Mouse (Mus musculus) liver, embryonic 11.5 days (tissue): ENCODE data around the gene Sned1. TPM values are rescaled to one million over a fixed set of nuclear protein-coding genes. Genes with fewer than 3 reads are reported as not detected.

Experiments
- microRNA-seq: library from miRNA; unstranded; fragments of <30 nt; microRNA quantifications from one replicate; pipeline ENCODE4, GENCODE M21; 2017; ENCODE audit warnings: borderline number of aligned reads
- polyA plus RNA-seq: library from polyadenylated mRNA; unstranded; fragments of >200 nt; fragmentation: Nextera tagmentation; extraction: Ambion mirVana; gene quantifications from 2 replicates; pipeline ENCODE4 v1.2.1, GENCODE M21; 2014

The Sned1 gene
- polyA plus RNA-seq, 1 experiment from 2014 or later: 2.3 TPM

Small RNAs within 50 kb of the gene (microRNA-seq; reads per million reads assigned to microRNA genes)
- gene Mir6901 (not detected), gene Mir6902 (not detected)

Other genes starting within 250 kb of the Sned1 start
- not detected in 2 replicates for gene Aqp12, start 229.5 kb upstream of the Sned1 start, polyA plus RNA-seq
- gene Kif1a, start 133.9 kb upstream of the Sned1 start, polyA plus RNA-seq: 2.2 TPM in 2 replicates
- 1.1 and 1.6 TPM in 2 replicates for gene Agxt, start 100.6 kb upstream of the Sned1 start, polyA plus RNA-seq
- 0.07 TPM in 1 of 2 replicates, not detected in the other for gene 2310007B03Rik, start 74.9 kb upstream of the Sned1 start, polyA plus RNA-seq
- gene Crocc2, start 67.1 kb upstream of the Sned1 start, polyA plus RNA-seq: 0.09 and 0.16 TPM in 2 replicates
- 24.3 and 27.2 TPM in 2 replicates for gene Mterf4, start 70.1 kb downstream of the Sned1 start, polyA plus RNA-seq
- gene Ppp1r7, start 107.0 kb downstream of the Sned1 start, polyA plus RNA-seq: 63.9 and 79.9 TPM in 2 replicates
- gene Pask, start 107.6 kb downstream of the Sned1 start, polyA plus RNA-seq: 13.9 and 14.0 TPM in 2 replicates
- 0.22 and 0.23 TPM in 2 replicates for gene Ano7, start 138.1 kb downstream of the Sned1 start, polyA plus RNA-seq
- gene Hdlbp, start 243.0 kb downstream of the Sned1 start, polyA plus RNA-seq: 106 and 113 TPM in 2 replicates